Mouse (Mus musculus): ENCODE results near the gene Afap1.
A peak's percentile ranks its signal among the peaks of the same experiment; 100 is the strongest.

DNA sequence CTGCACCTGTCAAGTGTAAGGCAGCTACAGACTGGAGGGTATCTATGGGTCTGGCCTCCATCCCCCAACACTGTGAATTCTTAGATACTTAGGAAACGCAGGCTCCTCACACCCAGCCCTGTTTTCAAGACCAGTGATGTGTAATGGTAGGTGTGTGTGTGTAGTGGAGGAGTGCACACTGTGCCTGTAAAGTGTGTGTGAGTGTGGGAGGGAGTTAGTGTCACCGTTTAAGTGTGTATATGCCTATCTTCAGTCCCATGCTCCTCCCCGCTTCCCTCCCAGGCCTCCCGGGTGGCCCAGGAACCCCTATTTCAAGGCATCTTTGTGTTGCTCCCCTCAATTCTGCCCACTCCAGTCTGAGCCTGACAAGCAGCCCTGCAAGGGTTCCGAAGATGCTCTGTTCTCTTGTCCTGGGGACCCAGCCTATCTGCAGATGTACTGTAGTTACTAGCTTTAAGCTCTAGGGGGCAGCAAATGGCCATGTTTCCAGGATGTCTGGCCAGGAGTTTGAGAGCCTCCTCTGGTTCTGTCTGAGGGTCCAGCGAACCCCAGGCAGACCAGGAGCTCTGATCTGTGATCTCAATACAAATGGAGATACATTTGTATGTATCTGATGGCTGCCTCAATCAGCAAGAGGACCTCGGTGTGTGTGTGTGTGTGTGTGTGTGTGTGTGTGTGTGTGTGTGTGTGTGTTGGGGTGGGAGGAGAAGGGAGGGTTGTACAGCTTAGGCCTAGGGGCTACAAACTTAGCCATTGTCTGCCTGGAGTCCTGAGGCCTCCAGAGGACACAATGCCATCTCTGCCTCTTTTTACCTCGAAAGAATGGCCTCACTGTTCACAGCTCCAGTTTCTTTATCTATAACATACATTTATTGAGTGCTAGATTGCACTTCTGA is 140.7 kb downstream of the Afap1 start:
- TF ChIP-seq CTCF (IDR thresholded peaks at IDR 0.05; ENCODE audit: low read depth, low read length) (peak; percentile 28; the same call in 1 of the 2 replicates), TAL1 (conservative IDR thresholded peaks at IDR 0.05; ENCODE audit: low read depth, low read length) (no peak)
